Mouse (Mus musculus) liver, embryonic 14.5 days (tissue): ENCODE results near the gene Farp2. TPM values are rescaled to one million over a fixed set of nuclear protein-coding genes. Genes with fewer than 3 reads are reported as not detected.
A peak's percentile ranks its signal among the peaks of the same experiment; 100 is the strongest.
"Not testable (repeated sequence)": the region's sequence is repeated elsewhere in the genome, so short reads cannot be mapped to it uniquely, and the experiment has no call there.

Experiments used
- ATAC-seq: fragments of 200-750 bp; cut with Nextera tagmentation; 2 replicates; pipeline ENCODE4 v1.8.0; 2017; ENCODE audit warnings: moderate number of reproducible peaks, mild to moderate bottlenecking, moderate library complexity; ENCODE audit not compliant: insufficient read depth
- DNase-seq, 3 experiments: peaks; one replicate each; pipeline ENCODE4 v3.0.0-alpha.2; 2012 to 2013; ENCODE audit warnings: low read depth in 3 of 3, low spot score in 3 of 3
- H3K27ac ChIP-seq: fragments of 300-500 bp; sonication (generic); 2 replicates; pipeline ENCODE4 v1.5.1; 2014; ENCODE audit warnings: moderate library complexity, mild to moderate bottlenecking, control low read depth, inconsistent platforms
- H3K27me3 ChIP-seq: fragments of 300-500 bp; sonication (generic); 2 replicates; pipeline ENCODE4 v1.6.1; 2014; ENCODE audit warnings: mild to moderate bottlenecking, low read length, moderate library complexity; ENCODE audit not compliant: control insufficient read depth, insufficient read depth
- H3K36me3 ChIP-seq: fragments of 300-500 bp; sonication (generic); replicated peaks from 2 replicates; pipeline ENCODE4 v1.6.1; 2014; ENCODE audit warnings: low read depth; ENCODE audit not compliant: control insufficient read depth, insufficient read depth
- H3K4me1 ChIP-seq, 2 experiments: fragments of 200-500 bp in 1 of 2; fragments of 300-500 bp in 1 of 2; sonication (generic) in 1 of 2; replicated peaks; 2 replicates each; pipeline ENCODE4 v1.6.1; 2012 to 2014; ENCODE audit warnings: antibody characterized with exemption in 1 of 2, inconsistent platforms in 1 of 2, low read length in 1 of 2; ENCODE audit not compliant: control insufficient read depth in 2 of 2, insufficient read depth in 2 of 2
- H3K4me2 ChIP-seq: fragments of 300-500 bp; sonication (generic); 2 replicates; pipeline ENCODE4 v1.6.1; 2014; ENCODE audit warnings: low read depth, mild to moderate bottlenecking, control low read depth, moderate library complexity
- H3K4me3 ChIP-seq, 2 experiments: fragments of 200-500 bp in 1 of 2; fragments of 300-500 bp in 1 of 2; sonication (generic) in 1 of 2; 2 replicates each; pipeline ENCODE4 v1.5.1; 2012 to 2014; ENCODE audit warnings: low read depth in 2 of 2, low read length in 2 of 2, mild to moderate bottlenecking in 2 of 2, control low read depth in 1 of 2, inconsistent platforms in 1 of 2, moderate library complexity in 1 of 2; ENCODE audit not compliant: insufficient read depth in 1 of 2
- H3K9ac ChIP-seq: fragments of 300-500 bp; sonication (generic); replicated peaks from 2 replicates; pipeline ENCODE4 v1.6.1; 2014; ENCODE audit warnings: mild to moderate bottlenecking, control low read depth, moderate library complexity
- H3K9me3 ChIP-seq: fragments of 300-500 bp; sonication (generic); 2 replicates; pipeline ENCODE4 v1.6.1; 2016; ENCODE audit warnings: low read length, mixed read lengths; ENCODE audit not compliant: control insufficient read depth
- CTCF ChIP-seq: IDR thresholded peaks from 2 replicates; pipeline ENCODE4 v1.5.1; 2016; ENCODE audit warnings: antibody characterized with exemption, low read depth, control low read depth
- EP300 ChIP-seq: IDR thresholded peaks from 2 replicates; pipeline ENCODE4 v1.6.1; 2016; ENCODE audit warnings: antibody characterized with exemption, low read depth
- WGBS: fragments of 180-500 bp; shearing (Covaris S2); extraction: QIAGEN DNeasy Blood & Tissue Kit; methylation state at CpG from one replicate; pipeline ENCODE4 v1.1.7; 2014; ENCODE audit not compliant: insufficient replicate concordance; 5-methylcytosine and 5-hydroxymethylcytosine counted together
- polyA plus RNA-seq, 2 experiments: library from polyadenylated mRNA; depleted of rRNA in 1 of 2; stranded (reverse) in 1 of 2; unstranded in 1 of 2; fragments of >200 nt; fragmentation: Nextera tagmentation in 1 of 2; extraction: Ambion mirVana in 1 of 2; gene quantifications; 2 replicates each; pipeline versions ENCODE4 v1.2.1 to v1.2.3; 2012 to 2014

Farp2 gene
- polyA plus RNA-seq, 2 experiments: 0.61 to 1.2 TPM

- H3K9me3 ChIP-seq: no peaks in the 10 kb centered on the region
- peak overlapping the region; percentile 85 for H3K9ac ChIP-seq
- H3K4me2 ChIP-seq: peak overlapping the region; percentile 69
- WGBS: under 1% methylated on average over 41 of the region's 41 CpGs
- ATAC-seq (peak; percentile 89), DNase-seq (peak; percentile 91 to 94 (median 92))
- no peaks in the 10 kb centered on the region for H3K36me3 ChIP-seq
- TF ChIP-seq EP300: no peak
- TF ChIP-seq CTCF: peak; percentile 57
- H3K4me3 ChIP-seq: peak overlapping the region; percentile 83 to 93
- peak overlapping the region; percentile 91 for H3K27ac ChIP-seq
- H3K27me3 ChIP-seq: no peaks in the 10 kb centered on the region
- H3K4me1 ChIP-seq: peaks cover 11 to 13% of the 10 kb centered on the region in 2 experiments
These were observed 33.9 kb upstream of the Farp2 start for GRCm38 (mm10) chr1:93477758-93478585.

GRCm38 (mm10) chr1:93478586-93479475 is 33.0 kb upstream of the Farp2 start, which contains the start of gene Hdlbp:
Gene Hdlbp (minus strand): TSS chr1:93478815.
- TF ChIP-seq EP300 (no peak), CTCF (no peak)
- H3K9ac ChIP-seq: peak within 1 kb of the TSS; percentile 92
- ATAC-seq: peak; percentile 90
- peak within 1 kb of the TSS; percentile 69 for H3K4me2 ChIP-seq
- no peaks in the 10 kb centered on the region for H3K27me3 ChIP-seq
- H3K4me1 ChIP-seq: peaks cover 11 to 13% of the 10 kb centered on the region in 2 experiments
- H3K9me3 ChIP-seq: no peaks in the 10 kb centered on the region
- H3K27ac ChIP-seq: peak within 1 kb of the TSS; percentile 91
- H3K36me3 ChIP-seq: no peaks in the 10 kb centered on the region
- H3K4me3 ChIP-seq: peak within 1 kb of the TSS; percentile 83 to 93
- under 1% methylated on average over 74 of the region's 74 CpGs for WGBS
- peak; percentile 93 to 95 (median 95) for DNase-seq

GRCm38 (mm10) chr1:93479476-93480083 is 32.3 kb upstream of the Farp2 start:
- Histone ChIP-seq H3K9ac (peak overlapping the region; percentile 92), H3K4me1 (peaks cover 11 to 13% of the 10 kb centered on the region in 2 experiments), H3K27ac (peak overlapping the region; percentile 91), H3K4me2 (peak overlapping the region; percentile 69), H3K9me3 (no peaks in the 10 kb centered on the region), H3K27me3 (no peaks in the 10 kb centered on the region), H3K36me3 (no peaks in the 10 kb centered on the region), H3K4me3 (peak overlapping the region; percentile 83 to 93)
- DNase-seq: peak; percentile 9 to 49 (median 22)
- no peak for TF ChIP-seq EP300
- no peak for TF ChIP-seq CTCF
- 2% methylated on average over 23 of the region's 23 CpGs for WGBS
- no peak for ATAC-seq

GRCm38 (mm10) chr1:93486302-93486701 is 25.6 kb upstream of the Farp2 start:
- ATAC-seq, H3K4me3 ChIP-seq, H3K9ac ChIP-seq, H3K9me3 ChIP-seq, H3K36me3 ChIP-seq, H3K4me2 ChIP-seq, H3K27me3 ChIP-seq, H3K4me1 ChIP-seq, H3K27ac ChIP-seq, DNase-seq: not testable (repeated sequence)
- WGBS: 72% methylated on average over 2 of the region's 3 CpGs
